Mouse (Mus musculus): ENCODE results near the gene Tax1bp1. TPM values are rescaled to one million over a fixed set of nuclear protein-coding genes. Genes with fewer than 3 reads are reported as not detected.

Gene Tax1bp1
- total and polyA plus RNA-seq, 3 experiments: 13.5 to 165 (median 153) TPM

GRCm38 (mm10) chr6:52778523-52778922 is 65.0 kb downstream of the Tax1bp1 start:
- Histone ChIP-seq H3K4me1 (ENCODE audit: insufficient read depth, low read depth, low read length) (peaks cover 8% of the 10 kb centered on the region), H3K36me3 (replicated peaks) (no peaks in the 10 kb centered on the region), H3K27me3 (ENCODE audit: insufficient read depth, low read length) (peaks cover 18% of the 10 kb centered on the region), H3K4me3 (ENCODE audit: low read depth, low read length) (no peak overlapping the region), H3K9me3 (replicated peaks) (no peaks in the 10 kb centered on the region)
- DNase-seq (ENCODE audit: low spot score) (no peak), ATAC-seq (ENCODE audit: extremely low read depth, insufficient number of reproducible peaks, low FRiP score, poor library complexity, severe bottlenecking) (no peak)
- TF ChIP-seq POLR2AphosphoS5 (IDR thresholded peaks at IDR 0.05; ENCODE audit: insufficient replicate concordance, low read depth, low read length): no peak
- TF ChIP-seq CTCF (IDR thresholded peaks at IDR 0.05; ENCODE audit: low read depth, low read length): no peak
- no peak for TF ChIP-seq GATA1 (IDR thresholded peaks at IDR 0.05; ENCODE audit: borderline replicate concordance, low read length)
- no peak for TF ChIP-seq TAL1 (conservative IDR thresholded peaks at IDR 0.05; ENCODE audit: low read depth, low read length)
- TF ChIP-seq GATA2 (IDR thresholded peaks at IDR 0.05; ENCODE audit: borderline replicate concordance, low read depth, low read length): no peak

GRCm38 (mm10) chr6:52779546-52779945 is 66.0 kb downstream of the Tax1bp1 start:
- DNase-seq (ENCODE audit: low spot score) (no peak), ATAC-seq (ENCODE audit: extremely low read depth, insufficient number of reproducible peaks, low FRiP score, poor library complexity, severe bottlenecking) (no peak)
- peaks cover 8% of the 10 kb centered on the region for H3K4me1 ChIP-seq (ENCODE audit: insufficient read depth, low read depth, low read length)
- peaks cover 20% of the 10 kb centered on the region for H3K27me3 ChIP-seq (ENCODE audit: insufficient read depth, low read length)
- H3K4me3 ChIP-seq (ENCODE audit: low read depth, low read length): no peak overlapping the region
- no peaks in the 10 kb centered on the region for H3K9me3 ChIP-seq (replicated peaks)
- TF ChIP-seq GATA2 (IDR thresholded peaks at IDR 0.05; ENCODE audit: borderline replicate concordance, low read depth, low read length): no peak
- TF ChIP-seq POLR2AphosphoS5 (IDR thresholded peaks at IDR 0.05; ENCODE audit: insufficient replicate concordance, low read depth, low read length): no peak
- TF ChIP-seq GATA1 (IDR thresholded peaks at IDR 0.05; ENCODE audit: borderline replicate concordance, low read length): no peak
- no peak for TF ChIP-seq CTCF (IDR thresholded peaks at IDR 0.05; ENCODE audit: low read depth, low read length)
- no peak for TF ChIP-seq TAL1 (conservative IDR thresholded peaks at IDR 0.05; ENCODE audit: low read depth, low read length)
- H3K36me3 ChIP-seq (replicated peaks): no peaks in the 10 kb centered on the region

- Histone ChIP-seq H3K36me3 (replicated peaks) (no peaks in the 10 kb centered on the region), H3K27me3 (ENCODE audit: insufficient read depth, low read length) (peaks cover 14% of the 10 kb centered on the region), H3K4me1 (ENCODE audit: insufficient read depth, low read depth, low read length) (no peaks in the 10 kb centered on the region), H3K4me3 (ENCODE audit: low read depth, low read length) (no peak overlapping the region), H3K9me3 (replicated peaks) (no peaks in the 10 kb centered on the region)
- no peak for DNase-seq (ENCODE audit: low spot score)
- no peak for TF ChIP-seq TAL1 (conservative IDR thresholded peaks at IDR 0.05; ENCODE audit: low read depth, low read length)
- no peak for ATAC-seq (ENCODE audit: extremely low read depth, insufficient number of reproducible peaks, low FRiP score, poor library complexity, severe bottlenecking)
Observed at GRCm38 (mm10) chr6:52790316-52790715, 76.8 kb downstream of the Tax1bp1 start.

GRCm38 (mm10) chr6:52790781-52791180 is 77.3 kb downstream of the Tax1bp1 start:
- no peaks in the 10 kb centered on the region for H3K4me1 ChIP-seq (ENCODE audit: insufficient read depth, low read depth, low read length)
- no peak for ATAC-seq (ENCODE audit: extremely low read depth, insufficient number of reproducible peaks, low FRiP score, poor library complexity, severe bottlenecking)

GRCm38 (mm10) chr6:52792455-52792854 is 78.9 kb downstream of the Tax1bp1 start:
- ATAC-seq (ENCODE audit: extremely low read depth, insufficient number of reproducible peaks, low FRiP score, poor library complexity, severe bottlenecking): no peak
- TF ChIP-seq TAL1 (conservative IDR thresholded peaks at IDR 0.05; ENCODE audit: low read depth, low read length) (no peak), CTCF (IDR thresholded peaks at IDR 0.05; ENCODE audit: low read depth, low read length) (no peak), GATA2 (IDR thresholded peaks at IDR 0.05; ENCODE audit: borderline replicate concordance, low read depth, low read length) (no peak), POLR2AphosphoS5 (IDR thresholded peaks at IDR 0.05; ENCODE audit: insufficient replicate concordance, low read depth, low read length) (no peak), GATA1 (IDR thresholded peaks at IDR 0.05; ENCODE audit: borderline replicate concordance, low read length) (no peak)

More at GRCm38 (mm10) chr6:52790781-52791180, 77.3 kb downstream of the Tax1bp1 start:
- Histone ChIP-seq H3K4me3 (ENCODE audit: low read depth, low read length) (no peak overlapping the region), H3K36me3 (replicated peaks) (no peaks in the 10 kb centered on the region), H3K27me3 (ENCODE audit: insufficient read depth, low read length) (peaks cover 14% of the 10 kb centered on the region), H3K9me3 (replicated peaks) (no peaks in the 10 kb centered on the region)
- TF ChIP-seq GATA2 (IDR thresholded peaks at IDR 0.05; ENCODE audit: borderline replicate concordance, low read depth, low read length): no peak
- no peak for TF ChIP-seq TAL1 (conservative IDR thresholded peaks at IDR 0.05; ENCODE audit: low read depth, low read length)
- no peak for TF ChIP-seq POLR2AphosphoS5 (IDR thresholded peaks at IDR 0.05; ENCODE audit: insufficient replicate concordance, low read depth, low read length)
- TF ChIP-seq GATA1 (IDR thresholded peaks at IDR 0.05; ENCODE audit: borderline replicate concordance, low read length): no peak
- no peak for TF ChIP-seq CTCF (IDR thresholded peaks at IDR 0.05; ENCODE audit: low read depth, low read length)
- no peak for DNase-seq (ENCODE audit: low spot score)

GRCm38 (mm10) chr6:52795029-52795841 is 81.7 kb downstream of the Tax1bp1 start:
- DNase-seq (ENCODE audit: low spot score) (no peak), ATAC-seq (ENCODE audit: extremely low read depth, insufficient number of reproducible peaks, low FRiP score, poor library complexity, severe bottlenecking) (no peak)
- Histone ChIP-seq H3K9me3 (replicated peaks) (0 out of 2 replicates have a peak, but pooled peaks cover 2% of the 10 kb centered on the region), H3K36me3 (replicated peaks) (no peaks in the 10 kb centered on the region), H3K4me3 (ENCODE audit: low read depth, low read length) (no peak overlapping the region), H3K4me1 (ENCODE audit: insufficient read depth, low read depth, low read length) (no peaks in the 10 kb centered on the region), H3K27me3 (ENCODE audit: insufficient read depth, low read length) (peaks cover 18% of the 10 kb centered on the region)
- TF ChIP-seq POLR2AphosphoS5 (IDR thresholded peaks at IDR 0.05; ENCODE audit: insufficient replicate concordance, low read depth, low read length) (no peak), TAL1 (conservative IDR thresholded peaks at IDR 0.05; ENCODE audit: low read depth, low read length) (no peak), CTCF (IDR thresholded peaks at IDR 0.05; ENCODE audit: low read depth, low read length) (no peak), GATA1 (IDR thresholded peaks at IDR 0.05; ENCODE audit: borderline replicate concordance, low read length) (no peak)

More at GRCm38 (mm10) chr6:52792455-52792854, 78.9 kb downstream of the Tax1bp1 start:
- H3K27me3 ChIP-seq (ENCODE audit: insufficient read depth, low read length): peaks cover 23% of the 10 kb centered on the region
- no peak overlapping the region for H3K4me3 ChIP-seq (ENCODE audit: low read depth, low read length)
- H3K9me3 ChIP-seq (replicated peaks): no peaks in the 10 kb centered on the region
- H3K36me3 ChIP-seq (replicated peaks): no peaks in the 10 kb centered on the region
- no peak for DNase-seq (ENCODE audit: low spot score)
- no peaks in the 10 kb centered on the region for H3K4me1 ChIP-seq (ENCODE audit: insufficient read depth, low read depth, low read length)

Measured in G1E (cell line).